In genomic region chr11:43795992-43796391, GRCm38 (mm10) we compare ENCODE assay signal across 31 mouse cellular contexts. TPM values are rescaled to one million over a fixed set of nuclear protein-coding genes. Genes with fewer than 3 reads are reported as not detected.
DNase-seq lines count a peak whose midpoint lies in the region; ATAC-seq and TF ChIP-seq lines count a peak whose summit lies in the region.
"Had no signal": no experiment of that assay in that cellular context is flagged by ENCODE, and none has a peak within 500 bp of the region (broad histone marks: within the 10 kb centered on the region; RNA-seq: fewer than 3 reads in every experiment).

No protein-coding gene starts in this region.

- no peak overlapping the region for H3ac ChIP-seq in C2C12 (ENCODE audit: control insufficient read depth, insufficient read length, low read depth)

- H3K4me2 ChIP-seq in hindbrain, embryonic 11.5 days (replicated peaks; ENCODE audit: low read depth, low read length) = no peak overlapping the region
- no peak overlapping the region for H3K4me2 ChIP-seq in intestine, postnatal 0 days (replicated peaks; ENCODE audit: low read depth)
- H3K4me2 ChIP-seq: forebrain, embryonic 15.5 days; heart, embryonic 12.5 days; intestine, embryonic 15.5 days; limb, embryonic 15.5 days; lung, embryonic 14.5 days; neural tube, embryonic 13.5 days had no signal

- peak; percentile 13 for DNase-seq in hindbrain, embryonic 10.5 days (ENCODE audit: low spot score)
- DNase-seq in hindbrain, embryonic 11.5 days (ENCODE audit: low spot score) = no peak
- peak; percentile 48 for DNase-seq in brain, adult 2 months (ENCODE audit: low read depth, low spot score)
- peak; percentile 57 for DNase-seq in retina, postnatal 1 day
- DNase-seq in lung, postnatal 10 days = no peak
- DNase-seq: adrenal gland, adult 8-10 months; cerebellum, adult 11 months; cerebellum, adult 9-10 months; gastrocnemius, adult 2 months; gastrocnemius, postnatal 36 days; heart, adult 18-20 months; heart, postnatal 4 days; kidney, adult 8-10 months; kidney, postnatal 4 days; lung, embryonic 14.5 days; right cerebral cortex, adult 18-20 months; thymus, postnatal 4 days had no signal

- no peak for ATAC-seq in hindbrain, embryonic 11.5 days (ENCODE audit: low FRiP score)
- no peak for ATAC-seq in intestine, postnatal 0 days
- ATAC-seq: forebrain, embryonic 15.5 days; hindbrain, embryonic 16.5 days; intestine, embryonic 15.5 days; midbrain, embryonic 16.5 days had no signal

- no peaks in the 10 kb centered on the region for H3K36me3 ChIP-seq in hindbrain, embryonic 10.5 days
- H3K36me3 ChIP-seq in hindbrain, embryonic 11.5 days (ENCODE audit: control insufficient read depth, insufficient read depth, low read length) = no peaks in the 10 kb centered on the region
- no peaks in the 10 kb centered on the region for H3K36me3 ChIP-seq in C2C12 (ENCODE audit: control insufficient read depth, insufficient read depth)
- H3K36me3 ChIP-seq in intestine, postnatal 0 days (ENCODE audit: control insufficient read depth, insufficient read depth) = no peaks in the 10 kb centered on the region
- H3K36me3 ChIP-seq: forebrain, embryonic 15.5 days; heart, embryonic 12.5 days; intestine, embryonic 15.5 days; limb, embryonic 10.5 days; limb, embryonic 15.5 days; midbrain, embryonic 10.5 days; neural tube, embryonic 13.5 days had no signal

- peak overlapping the region; percentile 53; the same call in 1 of the 2 replicates for H3K27ac ChIP-seq in hindbrain, embryonic 10.5 days
- H3K27ac ChIP-seq in hindbrain, embryonic 11.5 days (ENCODE audit: low read depth, low read length) = no peak overlapping the region
- H3K27ac ChIP-seq in intestine, postnatal 0 days (ENCODE audit: low read depth, low read length) = no peak overlapping the region
- H3K27ac ChIP-seq: forebrain, embryonic 15.5 days; gastrocnemius, adult 2 months; intestine, embryonic 15.5 days; kidney, postnatal 0 days; limb, embryonic 10.5 days; limb, embryonic 15.5 days; liver, embryonic 14.5 days; midbrain, embryonic 10.5 days; neural tube, embryonic 13.5 days had no signal

- no peaks in the 10 kb centered on the region for H3K27me3 ChIP-seq in hindbrain, embryonic 10.5 days (ENCODE audit: insufficient read depth, poor library complexity, severe bottlenecking)
- no peaks in the 10 kb centered on the region for H3K27me3 ChIP-seq in hindbrain, embryonic 11.5 days (ENCODE audit: control insufficient read depth, insufficient read depth, low read length)
- H3K27me3 ChIP-seq in C2C12 (ENCODE audit: control insufficient read depth, insufficient read depth, insufficient read length) = no peaks in the 10 kb centered on the region
- no peaks in the 10 kb centered on the region for H3K27me3 ChIP-seq in intestine, postnatal 0 days (replicated peaks; ENCODE audit: control insufficient read depth, insufficient read depth, low read length)
- H3K27me3 ChIP-seq: CH12.LX; forebrain, embryonic 15.5 days; heart, embryonic 12.5 days; intestine, embryonic 15.5 days; limb, embryonic 15.5 days; neural tube, embryonic 13.5 days had no signal

- no peak overlapping the region for H3K4me3 ChIP-seq in hindbrain, embryonic 10.5 days
- no peak overlapping the region for H3K4me3 ChIP-seq in hindbrain, embryonic 11.5 days (ENCODE audit: low read depth, low read length)
- no peak overlapping the region for H3K4me3 ChIP-seq in C2C12 (ENCODE audit: insufficient read depth, poor library complexity, severe bottlenecking)
- H3K4me3 ChIP-seq in intestine, postnatal 0 days (ENCODE audit: low read depth, low read length) = no peak overlapping the region
- H3K4me3 ChIP-seq: forebrain, embryonic 15.5 days; gastrocnemius, adult 2 months; heart, embryonic 12.5 days; intestine, embryonic 15.5 days; limb, embryonic 10.5 days; limb, embryonic 15.5 days; midbrain, embryonic 10.5 days; neural tube, embryonic 13.5 days had no signal

- TF ChIP-seq CTCF in C2C12 (IDR thresholded peaks at IDR 0.05; ENCODE audit: control insufficient read depth, insufficient read depth, insufficient read length) = no peak
- TF ChIP-seq CTCF in intestine, postnatal 0 days (IDR thresholded peaks at IDR 0.05; ENCODE audit: low read depth) = no peak

- H3K79me2 ChIP-seq in C2C12 (ENCODE audit: control insufficient read depth, insufficient read depth) = no peaks in the 10 kb centered on the region

- no peaks in the 10 kb centered on the region for H3K4me1 ChIP-seq in hindbrain, embryonic 10.5 days (replicated peaks)
- H3K4me1 ChIP-seq in hindbrain, embryonic 11.5 days (replicated peaks; ENCODE audit: control insufficient read depth, insufficient read depth, low read length) = no peaks in the 10 kb centered on the region
- H3K4me1 ChIP-seq in intestine, postnatal 0 days (replicated peaks; ENCODE audit: control insufficient read depth, insufficient read depth, low read length) = no peaks in the 10 kb centered on the region
- H3K4me1 ChIP-seq: forebrain, embryonic 15.5 days; heart, embryonic 12.5 days; intestine, embryonic 15.5 days; limb, embryonic 10.5 days; limb, embryonic 15.5 days; midbrain, embryonic 10.5 days; neural tube, embryonic 13.5 days had no signal

- no peaks in the 10 kb centered on the region for H3K79me3 ChIP-seq in C2C12 (ENCODE audit: low read depth)

- H3K9ac ChIP-seq in hindbrain, embryonic 11.5 days (ENCODE audit: low read depth, low read length) = no peak overlapping the region
- no peak overlapping the region for H3K9ac ChIP-seq in intestine, postnatal 0 days (ENCODE audit: low read depth, low read length)
- H3K9ac ChIP-seq: forebrain, embryonic 15.5 days; heart, embryonic 12.5 days; intestine, embryonic 15.5 days; limb, embryonic 15.5 days; liver, embryonic 14.5 days; lung, embryonic 14.5 days; neural tube, embryonic 13.5 days had no signal

- 78% methylated on average over 8 of the region's 8 CpGs for WGBS in hindbrain, embryonic 10.5 days
- WGBS in hindbrain, embryonic 11.5 days = 70% methylated on average over 8 of the region's 8 CpGs
- 64% methylated on average over 8 of the region's 8 CpGs for WGBS in intestine, postnatal 0 days

- H3K9me3 ChIP-seq in hindbrain, embryonic 10.5 days = no peaks in the 10 kb centered on the region
- no peaks in the 10 kb centered on the region for H3K9me3 ChIP-seq in hindbrain, embryonic 11.5 days (ENCODE audit: control insufficient read depth, low read length)
- no peaks in the 10 kb centered on the region for H3K9me3 ChIP-seq in intestine, postnatal 0 days (ENCODE audit: control insufficient read depth)
- H3K9me3 ChIP-seq: forebrain, embryonic 15.5 days; heart, embryonic 12.5 days; intestine, embryonic 15.5 days; limb, embryonic 10.5 days; limb, embryonic 15.5 days; midbrain, embryonic 10.5 days; neural tube, embryonic 13.5 days had no signal

TF ChIP-seq in C2C12, 6 proteins besides CTCF, POLR2A, EP300 and RAD21:
- TF ChIP-seq USF1 (IDR thresholded peaks at IDR 0.05; ENCODE audit: low read depth) (peak; percentile 29), MYOD1 (IDR thresholded peaks at IDR 0.05; ENCODE audit: control insufficient read depth, insufficient read length, low read depth) (peak; percentile 89), FOSL1 (IDR thresholded peaks at IDR 0.05; ENCODE audit: insufficient read depth, low read length, poor library complexity, severe bottlenecking) (no peak), MAX (IDR thresholded peaks at IDR 0.05) (no peak), MYOG (IDR thresholded peaks at IDR 0.05; ENCODE audit: control insufficient read depth, extremely low read depth, insufficient read length) (no peak), CEBPB (IDR thresholded peaks at IDR 0.05; ENCODE audit: low read depth) (no peak)

RNA-seq across cellular contexts. Expression of gene Ttc1, which starts 48.2 kb away (rescaled TPM):
- polyA plus RNA-seq in hindbrain, embryonic 10.5 days (2016; fragmentation: Nextera tagmentation; extraction: Ambion mirVana) = 78.4 and 85.3 TPM in 2 replicates
- 86.2 and 89.5 TPM in 2 replicates for polyA plus RNA-seq in hindbrain, embryonic 11.5 days (2014; fragmentation: Nextera tagmentation; extraction: Ambion mirVana)
- polyA plus RNA-seq in C2C12 (2012; fragmentation: generic; extraction: Trizol) = 39.7 TPM
- 54.6 and 58.3 TPM in 2 replicates for polyA plus RNA-seq in intestine, postnatal 0 days (2015; fragmentation: Nextera tagmentation; extraction: Ambion mirVana)

Comparison
In these comparisons a context has a peak if more than half of its experiments do, and no peak if none do; other contexts are left out.
1. DNase-seq: peak in hindbrain, embryonic 10.5 days (single experiment), brain, adult 2 months (single experiment) and retina, postnatal 1 day (single experiment); none in hindbrain, embryonic 11.5 days (single experiment) and lung, postnatal 10 days (single experiment).